Mouse (Mus musculus): Measurements from ENCODE around the gene Crtc3. TPM values are rescaled to one million over a fixed set of nuclear protein-coding genes. Genes with fewer than 3 reads are reported as not detected.

Crtc3 gene
- polyA plus RNA-seq, 1 experiment from 2014 or later: 17.8 TPM

DNA sequence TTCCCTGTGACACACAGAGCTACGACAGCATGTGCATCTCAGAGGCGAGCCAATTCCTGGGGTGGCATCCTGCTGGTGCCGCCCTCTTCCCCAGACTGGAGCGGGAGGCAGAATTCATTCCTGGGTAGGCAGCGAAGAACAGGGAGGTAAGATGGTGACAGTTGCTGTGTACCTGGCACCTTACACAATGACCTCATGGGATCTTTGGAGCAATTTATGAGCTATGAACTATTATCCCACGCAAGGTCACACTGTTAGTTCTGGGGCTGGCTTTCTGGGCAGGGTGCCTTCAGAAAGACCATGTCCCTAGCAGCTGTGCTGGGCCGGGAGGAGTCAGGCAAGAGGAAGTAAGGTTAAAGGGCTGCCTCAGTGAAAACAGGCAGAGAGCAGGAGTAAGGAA is 77.0 kb downstream of the Crtc3 start:
- Histone ChIP-seq H3K36me3 (ENCODE audit: control insufficient read depth, insufficient read depth) (peaks cover 12% of the 10 kb centered on the region), H3K9ac (ENCODE audit: low read length) (no peak overlapping the region), H3K4me2 (ENCODE audit: low read depth, low read length) (no peak overlapping the region), H3K4me3 (ENCODE audit: low read length) (no peak overlapping the region), H3K27me3 (ENCODE audit: control insufficient read depth, insufficient read depth, low read length) (no peaks in the 10 kb centered on the region), H3K4me1 (ENCODE audit: control insufficient read depth, insufficient read depth, low read length) (peaks cover 13% of the 10 kb centered on the region), H3K9me3 (replicated peaks; ENCODE audit: control insufficient read depth, low read length) (0 out of 2 replicates have a peak, but pooled peaks cover under 1% of the 10 kb centered on the region), H3K27ac (ENCODE audit: low read length) (0 out of 2 replicates have a peak overlapping the region, but pooled peaks have one; percentile 1)
- WGBS: 77% methylated on average over 7 of the region's 7 CpGs
- no peak for ATAC-seq (replicated peaks; ENCODE audit: extremely low read depth, insufficient read depth, low FRiP score)

- H3K4me3 ChIP-seq (ENCODE audit: low read length): no peak overlapping the region
- H3K9me3 ChIP-seq (replicated peaks; ENCODE audit: control insufficient read depth, low read length): 0 out of 2 replicates have a peak, but pooled peaks cover 2% of the 10 kb centered on the region
- no peak overlapping the region for H3K4me2 ChIP-seq (ENCODE audit: low read depth, low read length)
- H3K4me1 ChIP-seq (ENCODE audit: control insufficient read depth, insufficient read depth, low read length): peaks cover 9% of the 10 kb centered on the region
- no peak overlapping the region for H3K9ac ChIP-seq (ENCODE audit: low read length)
- no peak for ATAC-seq (replicated peaks; ENCODE audit: extremely low read depth, insufficient read depth, low FRiP score)
- H3K27ac ChIP-seq (ENCODE audit: low read length): no peak overlapping the region
- peaks cover 15% of the 10 kb centered on the region for H3K36me3 ChIP-seq (ENCODE audit: control insufficient read depth, insufficient read depth)
- WGBS: 55% methylated on average over 2 of the region's 2 CpGs
- H3K27me3 ChIP-seq (ENCODE audit: control insufficient read depth, insufficient read depth, low read length): no peaks in the 10 kb centered on the region
Observed at GRCm38 (mm10) chr7:80607503-80607902, 81.2 kb downstream of the Crtc3 start.

- H3K4me3 ChIP-seq (ENCODE audit: low read length): no peak overlapping the region
- H3K9ac ChIP-seq (ENCODE audit: low read length): no peak overlapping the region
- H3K4me1 ChIP-seq (ENCODE audit: control insufficient read depth, insufficient read depth, low read length): no peaks in the 10 kb centered on the region; the same call in 1 of the 2 replicates
- H3K36me3 ChIP-seq (ENCODE audit: control insufficient read depth, insufficient read depth): peaks cover 17% of the 10 kb centered on the region
- H3K9me3 ChIP-seq (replicated peaks; ENCODE audit: control insufficient read depth, low read length): 0 out of 2 replicates have a peak, but pooled peaks cover 2% of the 10 kb centered on the region
- no peak for ATAC-seq (replicated peaks; ENCODE audit: extremely low read depth, insufficient read depth, low FRiP score)
- no peak overlapping the region for H3K4me2 ChIP-seq (ENCODE audit: low read depth, low read length)
- WGBS: 87% methylated on average over 4 of the region's 4 CpGs
- no peaks in the 10 kb centered on the region for H3K27me3 ChIP-seq (ENCODE audit: control insufficient read depth, insufficient read depth, low read length)
- H3K27ac ChIP-seq (ENCODE audit: low read length): no peak overlapping the region
Observed at GRCm38 (mm10) chr7:80606435-80606834, 82.2 kb downstream of the Crtc3 start.

GRCm38 (mm10) chr7:80605557-80605930 is 83.1 kb downstream of the Crtc3 start:
- 41% methylated on average over 10 of the region's 10 CpGs for WGBS
- Histone ChIP-seq H3K9ac (ENCODE audit: low read length) (no peak overlapping the region), H3K27me3 (ENCODE audit: control insufficient read depth, insufficient read depth, low read length) (no peaks in the 10 kb centered on the region), H3K4me3 (ENCODE audit: low read length) (no peak overlapping the region), H3K27ac (ENCODE audit: low read length) (no peak overlapping the region), H3K9me3 (replicated peaks; ENCODE audit: control insufficient read depth, low read length) (0 out of 2 replicates have a peak, but pooled peaks cover 2% of the 10 kb centered on the region), H3K4me2 (ENCODE audit: low read depth, low read length) (no peak overlapping the region), H3K4me1 (ENCODE audit: control insufficient read depth, insufficient read depth, low read length) (no peaks in the 10 kb centered on the region), H3K36me3 (ENCODE audit: control insufficient read depth, insufficient read depth) (peaks cover 26% of the 10 kb centered on the region)
- no peak for ATAC-seq (replicated peaks; ENCODE audit: extremely low read depth, insufficient read depth, low FRiP score)

- peaks cover 29% of the 10 kb centered on the region for H3K36me3 ChIP-seq (ENCODE audit: control insufficient read depth, insufficient read depth)
- no peak overlapping the region for H3K9ac ChIP-seq (ENCODE audit: low read length)
- no peak overlapping the region for H3K4me3 ChIP-seq (ENCODE audit: low read length)
Observed at GRCm38 (mm10) chr7:80604908-80605556, 83.6 kb downstream of the Crtc3 start.

DNA sequence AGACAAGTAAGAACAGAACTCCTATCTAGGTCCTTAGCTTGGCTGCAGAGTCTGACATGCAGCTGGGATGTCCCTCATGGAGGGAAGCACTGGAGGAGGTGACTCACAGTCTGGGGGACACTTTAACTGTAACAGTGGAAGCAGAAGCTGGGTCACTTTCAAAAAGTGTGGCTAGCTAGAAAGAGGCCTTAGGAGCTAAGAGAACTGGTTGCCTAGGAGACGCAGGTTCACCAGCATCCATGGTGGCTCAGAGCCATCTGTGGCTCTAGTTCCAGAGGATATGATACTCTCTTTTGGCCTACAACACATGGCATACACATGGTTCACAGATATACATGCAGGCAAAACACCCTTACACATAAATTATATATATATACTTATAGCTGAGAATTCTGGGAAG is 86.1 kb downstream of the Crtc3 start:
- ATAC-seq (replicated peaks; ENCODE audit: extremely low read depth, insufficient read depth, low FRiP score): no peak
- no peaks in the 10 kb centered on the region for H3K27me3 ChIP-seq (ENCODE audit: control insufficient read depth, insufficient read depth, low read length)
- H3K36me3 ChIP-seq (ENCODE audit: control insufficient read depth, insufficient read depth): peaks cover 29% of the 10 kb centered on the region
- no peak overlapping the region for H3K4me3 ChIP-seq (ENCODE audit: low read length)
- 0 out of 2 replicates have a peak, but pooled peaks cover 2% of the 10 kb centered on the region for H3K9me3 ChIP-seq (replicated peaks; ENCODE audit: control insufficient read depth, low read length)
- H3K4me1 ChIP-seq (ENCODE audit: control insufficient read depth, insufficient read depth, low read length): no peaks in the 10 kb centered on the region
- no peak overlapping the region for H3K9ac ChIP-seq (ENCODE audit: low read length)
- no peak overlapping the region for H3K27ac ChIP-seq (ENCODE audit: low read length)
- no peak overlapping the region for H3K4me2 ChIP-seq (ENCODE audit: low read depth, low read length)
- WGBS: 89% methylated on average over 1 of the region's 1 CpGs

More at GRCm38 (mm10) chr7:80604908-80605556, 83.6 kb downstream of the Crtc3 start:
- H3K9me3 ChIP-seq (replicated peaks; ENCODE audit: control insufficient read depth, low read length): 0 out of 2 replicates have a peak, but pooled peaks cover 2% of the 10 kb centered on the region
- no peak overlapping the region for H3K27ac ChIP-seq (ENCODE audit: low read length)
- H3K4me2 ChIP-seq (ENCODE audit: low read depth, low read length): no peak overlapping the region
- H3K27me3 ChIP-seq (ENCODE audit: control insufficient read depth, insufficient read depth, low read length): no peaks in the 10 kb centered on the region
- no peak for ATAC-seq (replicated peaks; ENCODE audit: extremely low read depth, insufficient read depth, low FRiP score)
- no peaks in the 10 kb centered on the region for H3K4me1 ChIP-seq (ENCODE audit: control insufficient read depth, insufficient read depth, low read length)
- 58% methylated on average over 11 of the region's 11 CpGs for WGBS

DNA sequence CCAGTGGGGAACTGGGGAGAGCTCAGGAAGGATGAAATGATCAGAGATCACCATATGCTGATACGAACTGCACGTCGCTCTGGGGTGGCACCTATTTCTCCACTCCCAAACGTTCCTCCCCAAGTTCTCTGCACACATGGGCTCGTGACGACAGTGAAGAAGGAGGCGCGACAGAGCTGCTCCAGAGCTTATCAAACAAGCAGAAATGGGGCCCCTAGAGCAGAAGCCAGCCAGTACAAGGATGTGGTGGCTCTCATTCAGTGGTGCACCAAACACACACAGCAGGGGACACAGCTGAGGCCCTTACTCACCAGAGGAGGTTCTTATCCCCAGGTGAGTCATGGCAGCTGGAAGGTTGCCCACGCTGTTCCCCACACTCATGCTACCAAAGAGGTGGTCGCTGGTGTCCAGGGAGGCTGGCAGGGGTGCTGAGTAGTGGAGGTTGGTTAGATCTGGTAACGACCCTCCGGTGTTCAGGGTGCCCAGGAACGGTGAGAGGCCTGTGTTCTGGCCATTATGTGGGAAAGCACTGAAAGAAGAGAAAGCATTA is 90.2 kb downstream of the Crtc3 start:
- H3K4me2 ChIP-seq (ENCODE audit: low read depth, low read length): no peak overlapping the region
- H3K36me3 ChIP-seq (ENCODE audit: control insufficient read depth, insufficient read depth): peaks cover 36% of the 10 kb centered on the region
- no peaks in the 10 kb centered on the region for H3K4me1 ChIP-seq (ENCODE audit: control insufficient read depth, insufficient read depth, low read length)
- no peak overlapping the region for H3K4me3 ChIP-seq (ENCODE audit: low read length)
- H3K9ac ChIP-seq (ENCODE audit: low read length): no peak overlapping the region
- 0 out of 2 replicates have a peak overlapping the region, but pooled peaks have one; percentile 10 for H3K27ac ChIP-seq (ENCODE audit: low read length)
- 73% methylated on average over 13 of the region's 13 CpGs for WGBS
- H3K9me3 ChIP-seq (replicated peaks; ENCODE audit: control insufficient read depth, low read length): 0 out of 2 replicates have a peak, but pooled peaks cover 3% of the 10 kb centered on the region
- ATAC-seq (replicated peaks; ENCODE audit: extremely low read depth, insufficient read depth, low FRiP score): no peak
- no peaks in the 10 kb centered on the region for H3K27me3 ChIP-seq (ENCODE audit: control insufficient read depth, insufficient read depth, low read length)

GRCm38 (mm10) chr7:80597900-80598299 is 90.8 kb downstream of the Crtc3 start:
- Histone ChIP-seq H3K27me3 (ENCODE audit: control insufficient read depth, insufficient read depth, low read length) (no peaks in the 10 kb centered on the region), H3K4me2 (ENCODE audit: low read depth, low read length) (no peak overlapping the region), H3K9me3 (replicated peaks; ENCODE audit: control insufficient read depth, low read length) (0 out of 2 replicates have a peak, but pooled peaks cover 3% of the 10 kb centered on the region), H3K4me1 (ENCODE audit: control insufficient read depth, insufficient read depth, low read length) (no peaks in the 10 kb centered on the region), H3K4me3 (ENCODE audit: low read length) (no peak overlapping the region), H3K27ac (ENCODE audit: low read length) (no peak overlapping the region), H3K36me3 (ENCODE audit: control insufficient read depth, insufficient read depth) (peaks cover 38% of the 10 kb centered on the region), H3K9ac (ENCODE audit: low read length) (no peak overlapping the region)
- ATAC-seq (replicated peaks; ENCODE audit: extremely low read depth, insufficient read depth, low FRiP score): no peak
- 91% methylated on average over 5 of the region's 5 CpGs for WGBS

GRCm38 (mm10) chr7:80589054-80589746 is 99.5 kb downstream of the Crtc3 start:
- H3K4me2 ChIP-seq (ENCODE audit: low read depth, low read length): no peak overlapping the region
- H3K36me3 ChIP-seq (ENCODE audit: control insufficient read depth, insufficient read depth): peaks cover 37% of the 10 kb centered on the region
- no peak overlapping the region for H3K4me3 ChIP-seq (ENCODE audit: low read length)
- H3K27ac ChIP-seq (ENCODE audit: low read length): no peak overlapping the region
- ATAC-seq (replicated peaks; ENCODE audit: extremely low read depth, insufficient read depth, low FRiP score): no peak
- no peaks in the 10 kb centered on the region for H3K27me3 ChIP-seq (ENCODE audit: control insufficient read depth, insufficient read depth, low read length)
- peaks cover 15% of the 10 kb centered on the region for H3K4me1 ChIP-seq (ENCODE audit: control insufficient read depth, insufficient read depth, low read length)
- no peaks in the 10 kb centered on the region for H3K9me3 ChIP-seq (replicated peaks; ENCODE audit: control insufficient read depth, low read length)
- no peak overlapping the region for H3K9ac ChIP-seq (ENCODE audit: low read length)
- WGBS: 89% methylated on average over 16 of the region's 16 CpGs

Data from heart, embryonic 16.5 days (tissue).